Mouse (Mus musculus) heart, embryonic 11.5 days (tissue): ENCODE data around the gene Fam178b. TPM values are rescaled to one million over a fixed set of nuclear protein-coding genes. Genes with fewer than 3 reads are reported as not detected.
"Not testable (repeated sequence)": the region's sequence is repeated elsewhere in the genome, so short reads cannot be mapped to it uniquely, and the experiment has no call there.

Experiments used
- ATAC-seq: fragments of 200-750 bp; cut with Nextera tagmentation; replicated peaks from 2 replicates; pipeline ENCODE4 v1.8.0; 2017; ENCODE audit warnings: moderate library complexity; ENCODE audit not compliant: insufficient number of reproducible peaks, low FRiP score, low TSS enrichment
- H3K27ac ChIP-seq: fragments of 300-500 bp; sonication (generic); 2 replicates; pipeline ENCODE4 v1.5.1; 2014; ENCODE audit warnings: mild to moderate bottlenecking, low read depth, low read length
- H3K27me3 ChIP-seq: fragments of 300-500 bp; sonication (generic); 2 replicates; pipeline ENCODE4 v1.6.1; 2014; ENCODE audit warnings: mild to moderate bottlenecking, low read length, mixed read lengths; ENCODE audit not compliant: control insufficient read depth, insufficient read depth
- H3K36me3 ChIP-seq: fragments of 300-500 bp; sonication (generic); 2 replicates; pipeline ENCODE4 v1.6.1; 2014; ENCODE audit warnings: mild to moderate bottlenecking, low read length, moderate library complexity, mixed read lengths; ENCODE audit not compliant: control insufficient read depth, insufficient read depth
- H3K4me1 ChIP-seq: fragments of 300-500 bp; sonication (generic); 2 replicates; pipeline ENCODE4 v1.6.1; 2014; ENCODE audit warnings: low read length; ENCODE audit not compliant: control insufficient read depth, insufficient read depth
- H3K4me2 ChIP-seq: fragments of 300-500 bp; sonication (generic); 2 replicates; pipeline ENCODE4 v1.6.1; 2014; ENCODE audit warnings: mild to moderate bottlenecking, moderate library complexity
- H3K4me3 ChIP-seq: fragments of 300-500 bp; sonication (generic); 2 replicates; pipeline ENCODE4 v1.5.1; 2014; ENCODE audit warnings: low read depth, low read length
- H3K9ac ChIP-seq: fragments of 300-500 bp; sonication (generic); 2 replicates; pipeline ENCODE4 v1.6.1; 2014; ENCODE audit warnings: mild to moderate bottlenecking, low read depth, low read length, moderate library complexity
- H3K9me3 ChIP-seq: fragments of 300-500 bp; sonication (generic); replicated peaks from 2 replicates; pipeline ENCODE4 v1.6.1; 2016; ENCODE audit warnings: low read length; ENCODE audit not compliant: control insufficient read depth
- WGBS: fragments of 180-500 bp; shearing (Covaris S2); extraction: QIAGEN DNeasy Blood & Tissue Kit; methylation state at CpG from one replicate; pipeline ENCODE4 v1.1.7; 2014; ENCODE audit not compliant: insufficient replicate concordance; 5-methylcytosine and 5-hydroxymethylcytosine counted together
- polyA plus RNA-seq: library from polyadenylated mRNA; unstranded; fragments of >200 nt; fragmentation: Nextera tagmentation; extraction: Ambion mirVana; gene quantifications from 2 replicates; pipeline ENCODE4 v1.2.1, GENCODE M21; 2014

The Fam178b gene
- polyA plus RNA-seq, 1 experiment from 2014 or later = 3.5 TPM

DNA sequence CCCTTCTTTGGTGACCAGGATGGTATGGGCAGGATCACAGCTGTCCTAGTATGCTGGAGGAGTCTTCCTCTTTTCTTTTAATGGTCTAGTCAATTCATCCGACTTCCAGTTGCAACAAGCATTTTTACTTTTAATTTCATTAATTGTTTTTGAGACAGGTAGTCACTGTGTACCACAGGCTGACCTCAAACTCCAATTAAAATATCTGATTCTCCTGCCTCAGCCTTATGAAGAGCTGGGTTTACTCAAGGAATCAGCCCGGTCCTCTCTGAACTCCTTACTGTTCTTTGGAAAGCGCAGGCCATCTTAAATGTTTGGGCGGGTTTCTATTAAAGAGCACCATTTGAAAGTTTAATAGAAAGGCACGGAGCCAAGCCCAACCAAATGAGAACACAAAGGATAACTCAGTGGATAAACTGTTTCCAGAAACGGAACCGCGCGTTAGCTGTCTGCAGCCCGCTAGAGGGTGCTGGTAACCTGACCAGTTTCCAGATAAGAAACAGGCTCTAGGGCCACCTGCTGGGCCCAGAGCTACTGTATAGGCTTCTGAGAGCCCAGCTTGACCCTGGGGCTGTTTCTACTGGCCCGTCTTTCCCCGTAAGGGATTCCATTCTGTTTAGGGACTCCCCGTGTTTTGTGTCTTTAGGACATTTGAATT, 956 bp upstream of the Fam178b start:
- Histone ChIP-seq H3K4me3 (no peak overlapping the region), H3K9ac (no peak overlapping the region), H3K27me3 (no peaks in the 10 kb centered on the region), H3K27ac (no peak overlapping the region), H3K36me3 (no peaks in the 10 kb centered on the region), H3K4me2 (no peak overlapping the region), H3K9me3 (no peaks in the 10 kb centered on the region), H3K4me1 (no peaks in the 10 kb centered on the region)
- ATAC-seq = no peak
- 13% methylated on average over 13 of the region's 13 CpGs for WGBS

- Histone ChIP-seq H3K27ac (no peak overlapping the region), H3K4me3 (no peak overlapping the region), H3K4me2 (no peak overlapping the region), H3K27me3 (no peaks in the 10 kb centered on the region), H3K36me3 (no peaks in the 10 kb centered on the region), H3K9me3 (no peaks in the 10 kb centered on the region), H3K9ac (no peak overlapping the region), H3K4me1 (no peaks in the 10 kb centered on the region)
- 85% methylated on average over 7 of the region's 7 CpGs for WGBS
- no peak for ATAC-seq
These were observed 2.1 kb downstream of the Fam178b start for GRCm38 (mm10) chr1:36680893-36681292.

GRCm38 (mm10) chr1:36674936-36675335, 8.0 kb downstream of the Fam178b start:
- Histone ChIP-seq H3K9ac (no peak overlapping the region), H3K36me3 (no peaks in the 10 kb centered on the region), H3K27me3 (no peaks in the 10 kb centered on the region), H3K4me1 (peaks cover 4% of the 10 kb centered on the region; the same call in 1 of the 2 replicates), H3K4me2 (no peak overlapping the region), H3K27ac (no peak overlapping the region), H3K9me3 (no peaks in the 10 kb centered on the region), H3K4me3 (no peak overlapping the region)
- no peak for ATAC-seq
- 38% methylated on average over 3 of the region's 3 CpGs for WGBS

DNA sequence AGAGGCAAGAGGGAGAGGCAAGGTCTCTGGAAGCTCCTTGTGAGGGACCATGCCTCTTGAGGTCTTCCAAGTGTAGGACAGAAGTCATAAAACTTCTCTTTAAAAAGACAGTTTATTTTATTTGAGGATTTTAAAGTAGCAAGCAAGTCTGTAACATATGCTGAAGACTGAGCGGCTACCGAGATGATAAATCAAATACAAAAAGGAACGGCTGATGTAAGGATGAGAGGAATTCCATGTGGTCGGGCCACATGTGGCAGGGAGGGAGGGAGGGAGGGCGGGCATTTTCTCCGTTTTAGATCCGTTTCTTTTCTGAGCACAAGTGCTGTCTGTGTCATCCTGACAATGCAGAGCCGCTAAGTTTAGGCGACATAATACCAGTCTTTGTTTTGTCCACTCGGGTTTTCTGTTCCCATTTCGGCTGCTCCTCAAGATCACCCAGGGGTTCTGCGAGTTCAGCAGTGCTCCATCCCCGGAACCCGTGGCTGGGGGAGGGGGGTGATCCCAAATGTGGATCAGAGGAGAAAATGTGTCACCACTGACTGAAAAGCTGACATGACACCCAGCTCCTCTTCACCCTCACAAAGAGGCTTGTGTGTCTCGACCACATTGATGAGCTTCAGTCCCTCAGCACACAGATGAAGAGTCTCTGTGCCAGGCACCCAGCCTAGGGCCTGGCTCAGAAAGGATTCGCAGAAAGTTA, 10.2 kb downstream of the Fam178b start:
- Histone ChIP-seq H3K27me3 (no peaks in the 10 kb centered on the region), H3K9ac (no peak overlapping the region), H3K9me3 (no peaks in the 10 kb centered on the region), H3K4me1 (peaks cover 4% of the 10 kb centered on the region; the same call in 1 of the 2 replicates), H3K27ac (no peak overlapping the region), H3K4me3 (no peak overlapping the region), H3K4me2 (no peak overlapping the region), H3K36me3 (no peaks in the 10 kb centered on the region)
- ATAC-seq = no peak
- 52% methylated on average over 16 of the region's 16 CpGs for WGBS

- 82% methylated on average over 10 of the region's 10 CpGs for WGBS
- ATAC-seq = no peak
- no peak overlapping the region for H3K4me2 ChIP-seq
These were observed 11.7 kb downstream of the Fam178b start for GRCm38 (mm10) chr1:36671260-36671659.

GRCm38 (mm10) chr1:36670256-36670655, 12.7 kb downstream of the Fam178b start:
- Histone ChIP-seq H3K27ac (peak overlapping the region; percentile 46), H3K27me3 (no peaks in the 10 kb centered on the region), H3K4me3 (no peak overlapping the region), H3K36me3 (no peaks in the 10 kb centered on the region), H3K4me1 (peaks cover 4% of the 10 kb centered on the region; the same call in 1 of the 2 replicates), H3K9me3 (no peaks in the 10 kb centered on the region), H3K4me2 (no peak overlapping the region), H3K9ac (no peak overlapping the region)
- 0 out of 2 replicates have a peak, but pooled peaks have one; percentile 20 for ATAC-seq
- WGBS = 36% methylated on average over 4 of the region's 4 CpGs

More at GRCm38 (mm10) chr1:36671260-36671659, 11.7 kb downstream of the Fam178b start:
- Histone ChIP-seq H3K27me3 (no peaks in the 10 kb centered on the region), H3K27ac (no peak overlapping the region), H3K9me3 (no peaks in the 10 kb centered on the region), H3K4me3 (no peak overlapping the region), H3K36me3 (no peaks in the 10 kb centered on the region), H3K9ac (no peak overlapping the region), H3K4me1 (peaks cover 4% of the 10 kb centered on the region; the same call in 1 of the 2 replicates)

- WGBS = 76% methylated on average over 2 of the region's 4 CpGs
- H3K4me1 ChIP-seq, H3K9ac ChIP-seq, H3K4me2 ChIP-seq, ATAC-seq, H3K27me3 ChIP-seq, H3K4me3 ChIP-seq, H3K9me3 ChIP-seq, H3K36me3 ChIP-seq, H3K27ac ChIP-seq: not testable (repeated sequence)
These were observed 15.0 kb downstream of the Fam178b start for GRCm38 (mm10) chr1:36668007-36668406.

- H3K4me1 ChIP-seq = peaks cover 7% of the 10 kb centered on the region; the same call in 1 of the 2 replicates
- H3K9me3 ChIP-seq = no peaks in the 10 kb centered on the region
- WGBS = 71% methylated on average over 4 of the region's 4 CpGs
- H3K27ac ChIP-seq = no peak overlapping the region
- no peaks in the 10 kb centered on the region for H3K27me3 ChIP-seq
- no peak overlapping the region for H3K4me3 ChIP-seq
- no peaks in the 10 kb centered on the region for H3K36me3 ChIP-seq
- no peak overlapping the region for H3K4me2 ChIP-seq
- H3K9ac ChIP-seq = no peak overlapping the region
- no peak for ATAC-seq
These were observed 17.0 kb downstream of the Fam178b start for GRCm38 (mm10) chr1:36665934-36666333.
